Mouse (Mus musculus): ENCODE data around the gene Usp42. TPM values are rescaled to one million over a fixed set of nuclear protein-coding genes. Genes with fewer than 3 reads are reported as not detected.

Usp42 gene
- polyA plus RNA-seq, 1 experiment from 2014 or later = 34.5 TPM

DNA sequence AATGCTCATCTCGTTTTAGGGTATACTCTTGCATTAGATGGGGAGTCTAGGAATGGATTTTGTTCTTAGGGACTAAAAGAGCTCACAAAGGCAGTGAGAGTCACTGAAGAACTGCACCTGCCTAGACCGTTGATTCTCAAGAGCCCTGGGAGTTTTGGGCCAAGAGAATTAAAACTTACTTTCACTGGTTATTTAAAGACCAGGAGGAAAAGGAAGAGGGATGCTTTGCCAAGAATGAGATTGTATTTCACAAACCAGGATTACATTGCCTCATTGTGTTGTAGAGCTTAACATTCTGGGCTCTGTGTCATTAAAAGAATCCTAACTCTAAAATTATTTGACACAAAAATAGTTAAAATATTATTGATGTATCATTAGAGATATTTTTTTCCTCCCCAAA is 66.5 kb downstream of the Usp42 start:
- 0 out of 2 replicates have a peak, but pooled peaks cover 3% of the 10 kb centered on the region for H3K4me1 ChIP-seq
- no peaks in the 10 kb centered on the region for H3K27me3 ChIP-seq
- H3K4me3 ChIP-seq (replicated peaks) = no peak overlapping the region
- H3K36me3 ChIP-seq (replicated peaks) = no peaks in the 10 kb centered on the region
- H3K9me3 ChIP-seq = no peaks in the 10 kb centered on the region
- no peak for ATAC-seq (ENCODE audit: low FRiP score)
- no peak overlapping the region for H3K27ac ChIP-seq
- no peak overlapping the region for H3K9ac ChIP-seq
- H3K4me2 ChIP-seq = no peak overlapping the region
- WGBS = 75% methylated on average over 2 of the region's 2 CpGs

- ATAC-seq (ENCODE audit: low FRiP score) = no peak
- H3K4me3 ChIP-seq (replicated peaks) = no peak overlapping the region
- 93% methylated on average over 7 of the region's 7 CpGs for WGBS
- H3K27me3 ChIP-seq = no peaks in the 10 kb centered on the region
- H3K9me3 ChIP-seq = no peaks in the 10 kb centered on the region
- H3K4me2 ChIP-seq = no peak overlapping the region
- H3K9ac ChIP-seq = no peak overlapping the region
- no peak overlapping the region for H3K27ac ChIP-seq
- H3K36me3 ChIP-seq (replicated peaks) = no peaks in the 10 kb centered on the region
- no peaks in the 10 kb centered on the region for H3K4me1 ChIP-seq
Measured at GRCm38 (mm10) chr5:143663074-143663687, 68.9 kb downstream of the Usp42 start.

Other genes with a start within 250 kb of the Usp42 start
- 377 and 395 TPM in 2 replicates for gene Rac1, start 204.2 kb downstream of the Usp42 start, polyA plus RNA-seq (2016; fragmentation: Nextera tagmentation; extraction: Ambion mirVana)
- gene Cyth3, start 109.8 kb downstream of the Usp42 start, polyA plus RNA-seq (2016; fragmentation: Nextera tagmentation; extraction: Ambion mirVana) = 25.7 and 27.8 TPM in 2 replicates
- gene Eif2ak1, start 85.5 kb upstream of the Usp42 start, polyA plus RNA-seq (2016; fragmentation: Nextera tagmentation; extraction: Ambion mirVana) = 44.7 and 46.2 TPM in 2 replicates
- gene Ankrd61, start 165.4 kb upstream of the Usp42 start, polyA plus RNA-seq (2016; fragmentation: Nextera tagmentation; extraction: Ambion mirVana) = 0.46 and 0.66 TPM in 2 replicates
- gene Aimp2, start 177.6 kb upstream of the Usp42 start, polyA plus RNA-seq (2016; fragmentation: Nextera tagmentation; extraction: Ambion mirVana) = 85.0 and 88.6 TPM in 2 replicates
- 35.2 and 38.5 TPM in 2 replicates for gene Pms2, start 177.7 kb upstream of the Usp42 start, polyA plus RNA-seq (2016; fragmentation: Nextera tagmentation; extraction: Ambion mirVana)
- gene Gm42421, start 195.9 kb upstream of the Usp42 start, polyA plus RNA-seq (2016; fragmentation: Nextera tagmentation; extraction: Ambion mirVana) = 0.87 and 1.9 TPM in 2 replicates
- 2.2 and 3.4 TPM in 2 replicates for gene Rsph10b, start 200.8 kb upstream of the Usp42 start, polyA plus RNA-seq (2016; fragmentation: Nextera tagmentation; extraction: Ambion mirVana)